Mouse (Mus musculus) midbrain, postnatal 0 days (tissue): ENCODE data around the gene Ppp1r12a. TPM values are rescaled to one million over a fixed set of nuclear protein-coding genes. Genes with fewer than 3 reads are reported as not detected.

Source experiments
- ATAC-seq: fragments of 200-750 bp; cut with Nextera tagmentation; 2 replicates; pipeline ENCODE4 v1.8.0; 2017; ENCODE audit warnings: moderate number of reproducible peaks, mild to moderate bottlenecking, moderate TSS enrichment, moderate library complexity; ENCODE audit not compliant: low FRiP score
- DNase-seq: peaks from one replicate; pipeline ENCODE4 v3.0.0-alpha.2; 2015; ENCODE audit warnings: low spot score
- H3K27ac ChIP-seq: fragments of 300-500 bp; sonication (generic); 2 replicates; pipeline ENCODE4 v1.5.1; 2014; ENCODE audit warnings: low read depth, mild to moderate bottlenecking, low read length, mixed read lengths
- H3K27me3 ChIP-seq: fragments of 300-500 bp; sonication (generic); 2 replicates; pipeline ENCODE4 v1.6.1; 2014; ENCODE audit warnings: low read length, control low read depth, mixed read lengths; ENCODE audit not compliant: insufficient read depth
- H3K36me3 ChIP-seq: fragments of 300-500 bp; sonication (generic); 2 replicates; pipeline ENCODE4 v1.6.1; 2014; ENCODE audit warnings: low read length, control low read depth, mixed read lengths; ENCODE audit not compliant: insufficient read depth
- H3K4me1 ChIP-seq: fragments of 300-500 bp; sonication (generic); 2 replicates; pipeline ENCODE4 v1.6.1; 2014; ENCODE audit warnings: mild to moderate bottlenecking, control low read depth, antibody characterized with exemption, low read length, mixed read lengths; ENCODE audit not compliant: insufficient read depth
- H3K4me2 ChIP-seq: fragments of 300-500 bp; sonication (generic); 2 replicates; pipeline ENCODE4 v1.6.1; 2014; ENCODE audit warnings: low read depth, mild to moderate bottlenecking, low read length, mixed read lengths; ENCODE audit not compliant: poor library complexity, severe bottlenecking
- H3K4me3 ChIP-seq: fragments of 300-500 bp; sonication (generic); 2 replicates; pipeline ENCODE4 v1.5.1; 2014; ENCODE audit warnings: low read depth, mild to moderate bottlenecking, low read length, moderate library complexity
- H3K9ac ChIP-seq: fragments of 300-500 bp; sonication (generic); replicated peaks from 2 replicates; pipeline ENCODE4 v1.6.1; 2014; ENCODE audit warnings: mild to moderate bottlenecking, low read length, moderate library complexity, mixed read lengths; ENCODE audit not compliant: poor library complexity, severe bottlenecking
- H3K9me3 ChIP-seq: fragments of 300-500 bp; sonication (generic); 2 replicates; pipeline ENCODE4 v1.6.1; 2016; ENCODE audit warnings: low read length, control low read depth
- CTCF ChIP-seq: IDR thresholded peaks from 2 replicates; pipeline ENCODE4 v1.5.1; 2016; ENCODE audit warnings: antibody characterized with exemption, mild to moderate bottlenecking
- WGBS: fragments of 180-500 bp; shearing (Covaris S2); extraction: QIAGEN DNeasy Blood & Tissue Kit; methylation state at CpG from one replicate; pipeline ENCODE4 v1.1.7; 2014; 5-methylcytosine and 5-hydroxymethylcytosine counted together
- polyA plus RNA-seq: library from polyadenylated mRNA; unstranded; fragments of >200 nt; fragmentation: Nextera tagmentation; extraction: Ambion mirVana; gene quantifications from 2 replicates; pipeline ENCODE4 v1.2.1, GENCODE M21; 2015
- total RNA-seq: library from RNA; depleted of rRNA; stranded (reverse); fragments of >200 nt; gene quantifications from 2 replicates; pipeline ENCODE4 v1.2.3, GENCODE M21; 2014

The Ppp1r12a gene
- total and polyA plus RNA-seq, 2 experiments from 2014 or later = 52.0 to 71.7 TPM

DNA sequence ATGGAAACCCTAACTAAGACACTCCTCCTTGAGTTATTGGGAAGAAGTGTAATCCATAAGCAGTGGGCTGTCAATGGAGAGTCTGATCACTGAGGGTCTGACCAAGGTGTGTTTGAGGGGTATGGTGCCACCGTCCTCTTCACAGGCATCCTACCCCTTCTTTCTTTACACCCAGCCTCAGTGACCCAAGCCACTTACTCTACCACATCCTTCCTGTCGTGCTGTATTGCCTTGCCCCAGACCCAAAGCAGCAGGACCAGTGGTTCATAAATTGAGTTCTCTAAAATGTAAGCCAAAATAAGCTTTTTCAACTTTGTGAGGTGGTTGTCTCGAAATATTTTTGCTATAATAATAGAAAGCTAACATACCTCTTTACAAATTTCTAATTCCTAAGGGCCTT lies 22.2 kb upstream of the Ppp1r12a start:
- no peak overlapping the region for H3K4me3 ChIP-seq
- no peak overlapping the region for H3K27ac ChIP-seq
- no peaks in the 10 kb centered on the region for H3K27me3 ChIP-seq
- ATAC-seq (no peak), DNase-seq (no peak)
- no peaks in the 10 kb centered on the region for H3K4me1 ChIP-seq
- 67% methylated on average over 3 of the region's 3 CpGs for WGBS
- no peaks in the 10 kb centered on the region for H3K9me3 ChIP-seq
- H3K9ac ChIP-seq = no peak overlapping the region
- no peaks in the 10 kb centered on the region for H3K36me3 ChIP-seq
- no peak overlapping the region for H3K4me2 ChIP-seq
- no peak for TF ChIP-seq CTCF

DNA sequence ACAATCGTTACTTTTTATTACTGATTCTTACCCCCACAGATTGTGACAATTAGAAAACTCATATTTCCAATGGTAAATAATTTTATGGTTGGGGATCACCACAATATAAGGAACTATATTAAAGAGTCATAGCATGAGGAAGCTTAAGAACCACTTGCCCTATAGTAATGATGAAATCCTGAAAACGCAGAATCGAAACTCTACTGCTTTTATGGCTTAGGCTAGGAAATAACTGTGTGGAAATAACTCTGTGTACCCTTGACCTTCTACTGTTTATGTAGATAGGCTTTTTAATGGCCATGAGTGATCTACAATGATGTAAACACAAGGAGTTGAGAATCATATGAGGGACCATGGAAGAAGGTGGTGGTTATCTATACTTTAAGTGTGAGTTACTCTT lies 21.3 kb upstream of the Ppp1r12a start:
- no peak overlapping the region for H3K4me2 ChIP-seq
- no peaks in the 10 kb centered on the region for H3K27me3 ChIP-seq
- H3K36me3 ChIP-seq = no peaks in the 10 kb centered on the region
- no peaks in the 10 kb centered on the region for H3K4me1 ChIP-seq
- H3K27ac ChIP-seq = no peak overlapping the region
- ATAC-seq (no peak), DNase-seq (no peak)
- TF ChIP-seq CTCF = no peak
- no peak overlapping the region for H3K4me3 ChIP-seq
- WGBS = 94% methylated on average over 3 of the region's 3 CpGs
- no peak overlapping the region for H3K9ac ChIP-seq
- no peaks in the 10 kb centered on the region for H3K9me3 ChIP-seq

DNA sequence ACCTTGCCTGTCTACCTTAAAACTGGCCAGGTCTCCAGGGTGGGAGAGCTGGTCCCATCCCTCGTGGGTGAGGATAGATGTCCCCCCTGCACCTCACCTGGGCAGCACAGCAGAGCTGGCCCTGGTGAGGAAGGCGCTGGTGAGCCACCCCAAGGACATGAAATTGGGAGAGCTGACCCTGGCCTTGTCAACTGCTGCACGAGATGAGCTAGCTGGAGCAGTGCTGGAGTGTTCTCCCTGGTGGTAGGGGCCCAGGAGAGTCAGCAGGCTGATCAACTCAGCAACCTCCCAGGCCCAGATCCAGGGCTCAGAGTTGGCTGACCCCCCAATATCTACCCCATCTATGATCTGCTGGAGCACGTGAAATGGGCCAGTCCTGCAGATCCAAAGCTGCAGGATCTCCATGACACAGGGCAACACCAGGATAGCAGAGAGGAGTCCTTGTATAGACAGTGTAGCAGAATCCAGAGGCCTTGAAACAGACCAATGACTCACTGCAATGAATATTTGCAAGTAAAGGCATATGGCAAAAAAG lies 17.9 kb upstream of the Ppp1r12a start:
- no peak overlapping the region for H3K4me3 ChIP-seq
- H3K27ac ChIP-seq = no peak overlapping the region
- TF ChIP-seq CTCF = no peak
- ATAC-seq (no peak), DNase-seq (no peak)
- H3K4me2 ChIP-seq = no peak overlapping the region
- WGBS = 83% methylated on average over 4 of the region's 4 CpGs
- no peaks in the 10 kb centered on the region for H3K9me3 ChIP-seq
- no peaks in the 10 kb centered on the region for H3K36me3 ChIP-seq
- H3K9ac ChIP-seq = no peak overlapping the region
- H3K4me1 ChIP-seq = no peaks in the 10 kb centered on the region
- no peaks in the 10 kb centered on the region for H3K27me3 ChIP-seq

DNA sequence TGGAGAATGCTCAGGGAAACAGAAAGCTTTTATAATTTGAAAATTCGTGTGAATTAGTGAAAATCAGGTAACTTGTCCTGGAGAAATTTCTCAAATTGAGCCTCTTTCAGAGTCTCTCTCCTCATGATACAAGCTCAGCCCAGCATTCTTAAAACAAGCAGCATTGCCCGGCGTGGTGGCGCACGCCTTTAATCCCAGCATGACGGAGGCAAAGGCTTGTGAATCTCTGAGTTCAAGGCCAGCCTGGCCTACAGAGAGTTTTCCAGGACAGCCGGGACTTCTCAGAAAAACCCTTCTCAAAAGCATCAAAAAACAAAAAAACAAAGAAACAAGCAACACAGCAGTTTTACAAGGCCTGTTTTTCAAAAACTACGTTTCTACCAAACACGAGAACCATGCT lies 16.3 kb upstream of the Ppp1r12a start:
- Histone ChIP-seq H3K4me3 (no peak overlapping the region), H3K9ac (no peak overlapping the region), H3K9me3 (no peaks in the 10 kb centered on the region), H3K4me1 (no peaks in the 10 kb centered on the region), H3K4me2 (no peak overlapping the region), H3K36me3 (no peaks in the 10 kb centered on the region), H3K27ac (no peak overlapping the region), H3K27me3 (no peaks in the 10 kb centered on the region)
- no peak for DNase-seq
- WGBS = 76% methylated on average over 9 of the region's 9 CpGs
- ATAC-seq = no peak
- no peak for TF ChIP-seq CTCF

DNA sequence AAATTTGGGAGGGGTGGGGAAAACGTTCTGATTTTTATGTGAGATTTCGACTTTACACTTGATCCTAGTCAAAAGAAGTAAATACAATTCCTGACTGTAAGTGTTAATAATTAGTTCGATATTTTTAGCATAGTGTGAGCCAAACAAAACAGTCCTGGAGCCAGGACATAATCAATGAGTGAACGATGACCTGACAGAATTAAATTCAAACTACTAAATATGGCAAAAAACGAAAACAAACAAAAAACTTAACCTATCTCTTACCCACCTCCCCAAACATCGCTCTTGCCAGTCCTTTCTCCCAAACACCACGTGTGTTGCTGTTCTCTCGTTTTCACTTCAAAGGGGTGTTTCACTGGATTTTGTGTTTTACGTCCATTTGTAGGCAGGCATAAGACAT lies 15.0 kb upstream of the Ppp1r12a start:
- no peaks in the 10 kb centered on the region for H3K9me3 ChIP-seq
- ATAC-seq = no peak
- no peaks in the 10 kb centered on the region for H3K4me1 ChIP-seq
- DNase-seq = no peak
- no peak overlapping the region for H3K27ac ChIP-seq
- no peak overlapping the region for H3K4me3 ChIP-seq
- H3K36me3 ChIP-seq = no peaks in the 10 kb centered on the region
- no peak for TF ChIP-seq CTCF
- no peak overlapping the region for H3K9ac ChIP-seq
- 86% methylated on average over 9 of the region's 9 CpGs for WGBS
- H3K4me2 ChIP-seq = no peak overlapping the region
- H3K27me3 ChIP-seq = no peaks in the 10 kb centered on the region

DNA sequence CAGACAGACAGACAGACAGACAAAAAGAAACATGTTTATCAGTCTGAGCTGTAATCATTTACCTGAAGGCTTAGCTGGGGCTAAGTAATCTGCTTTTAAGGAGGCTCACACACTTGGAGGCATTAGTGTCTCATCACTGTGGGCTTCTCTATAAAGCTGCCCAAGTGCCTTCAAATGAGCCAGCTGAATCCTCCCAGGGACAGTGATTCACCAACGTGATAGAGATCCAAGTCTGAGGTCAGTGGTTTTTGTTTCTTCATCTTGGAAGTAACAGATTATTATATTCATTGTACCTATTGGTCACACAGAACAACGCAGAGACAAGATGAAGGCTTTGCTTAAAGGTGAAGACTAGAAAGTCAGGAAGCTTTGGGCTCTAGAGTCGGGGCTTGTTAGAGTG lies 8.7 kb upstream of the Ppp1r12a start:
- Histone ChIP-seq H3K4me3 (no peak overlapping the region), H3K27me3 (no peaks in the 10 kb centered on the region), H3K4me1 (no peaks in the 10 kb centered on the region), H3K9ac (no peak overlapping the region), H3K4me2 (no peak overlapping the region), H3K27ac (no peak overlapping the region), H3K36me3 (no peaks in the 10 kb centered on the region), H3K9me3 (no peaks in the 10 kb centered on the region)
- TF ChIP-seq CTCF = no peak
- 87% methylated on average over 3 of the region's 3 CpGs for WGBS
- DNase-seq (no peak), ATAC-seq (no peak)
